Mouse (Mus musculus) CH12.LX (cell line): ENCODE measurements around the gene Mmp20. TPM values are rescaled to one million over a fixed set of nuclear protein-coding genes. Genes with fewer than 3 reads are reported as not detected.

Source experiments
- DNase-seq: peaks from one replicate; pipeline ENCODE4 v3.0.0-alpha.2; 2013; ENCODE audit errors: extremely low read depth
- H3K27ac ChIP-seq: 2 replicates; pipeline ENCODE4 v1.5.1; 2012; ENCODE audit warnings: low read depth, mild to moderate bottlenecking, control low read depth, moderate library complexity; ENCODE audit not compliant: insufficient read depth
- H3K27me3 ChIP-seq: replicated peaks from 2 replicates; pipeline ENCODE3; 2012; ENCODE audit warnings: inconsistent platforms
- H3K36me3 ChIP-seq, 2 experiments: replicated peaks in 1 of 2; 2 replicates each; pipeline versions ENCODE3 to v1.6.1; 2012; ENCODE audit warnings: inconsistent platforms in 1 of 2, low read length in 1 of 2, mild to moderate bottlenecking in 1 of 2, mixed read lengths in 1 of 2, moderate library complexity in 1 of 2; ENCODE audit not compliant: control insufficient read depth in 1 of 2, insufficient read depth in 1 of 2
- H3K4me1 ChIP-seq, 2 experiments: 2 replicates each; pipeline ENCODE4 v1.6.1; 2012; ENCODE audit warnings: inconsistent platforms in 1 of 2, moderate library complexity in 1 of 2; ENCODE audit not compliant: insufficient read depth in 2 of 2, control insufficient read depth in 1 of 2
- H3K4me2 ChIP-seq: 2 replicates; pipeline ENCODE4 v1.6.1; 2012; ENCODE audit warnings: low read depth, mild to moderate bottlenecking, control low read depth; ENCODE audit not compliant: poor library complexity, insufficient read depth, severe bottlenecking
- H3K4me3 ChIP-seq, 3 experiments: fragments of 150-350 bp in 1 of 3; sonication (generic) in 1 of 3; replicated peaks in 1 of 3; 2 replicates each; pipeline versions ENCODE3 to v1.5.1; 2011 to 2012; ENCODE audit warnings: low read depth in 2 of 3, low read length in 2 of 3, mild to moderate bottlenecking in 2 of 3, moderate library complexity in 2 of 3, control low read depth in 1 of 3, improper control_type of control experiment in 1 of 3, inconsistent platforms in 1 of 3, mixed read lengths in 1 of 3; ENCODE audit not compliant: poor library complexity in 1 of 3
- H3K79me2 ChIP-seq: replicated peaks from 2 replicates; pipeline ENCODE4 v1.6.1; 2012; ENCODE audit warnings: mild to moderate bottlenecking, moderate library complexity; ENCODE audit not compliant: control insufficient read depth, poor library complexity, insufficient read depth, severe bottlenecking; ENCODE audit errors: extremely low read depth
- H3K9ac ChIP-seq: 2 replicates; pipeline ENCODE4 v1.6.1; 2012; ENCODE audit warnings: low read depth, mild to moderate bottlenecking, control low read depth, moderate library complexity; ENCODE audit not compliant: insufficient read depth
- H3K9me3 ChIP-seq: replicated peaks from 2 replicates; pipeline ENCODE3; 2012; ENCODE audit warnings: low read length, inconsistent platforms, mixed read lengths
- BHLHE40 ChIP-seq: IDR thresholded peaks from 2 replicates; pipeline ENCODE4 v1.6.1; 2011; ENCODE audit warnings: mild to moderate bottlenecking, low read depth, low read length, improper control_type of control experiment
- CHD2 ChIP-seq: IDR thresholded peaks from 2 replicates; pipeline ENCODE4 v1.6.1; 2011; ENCODE audit warnings: low read length, improper control_type of control experiment
- CTCF ChIP-seq, 2 experiments: IDR thresholded peaks in 1 of 2; conservative IDR thresholded peaks in 1 of 2; 2 replicates each; pipeline ENCODE4 v1.5.1; 2011 to 2012; ENCODE audit warnings: low read depth in 2 of 2, low read length in 2 of 2, improper control_type of control experiment in 1 of 2, inconsistent platforms in 1 of 2, mild to moderate bottlenecking in 1 of 2, moderate library complexity in 1 of 2
- EP300 ChIP-seq: IDR thresholded peaks from 2 replicates; pipeline ENCODE4 v1.6.1; 2011; ENCODE audit warnings: low read length, improper control_type of control experiment
- ETS1 ChIP-seq: conservative IDR thresholded peaks from 2 replicates; pipeline ENCODE4 v1.6.1; 2012; ENCODE audit warnings: low read depth, mild to moderate bottlenecking, inconsistent platforms, low read length, improper control_type of control experiment, moderate library complexity
- GABPA ChIP-seq: IDR thresholded peaks from 2 replicates; pipeline ENCODE4 v1.6.1; 2012; ENCODE audit warnings: low read depth, low read length, improper control_type of control experiment, inconsistent platforms; ENCODE audit not compliant: insufficient replicate concordance
- HCFC1 ChIP-seq: IDR thresholded peaks from 2 replicates; pipeline ENCODE4 v1.6.1; 2012; ENCODE audit warnings: low read depth, mild to moderate bottlenecking, inconsistent platforms, low read length, improper control_type of control experiment
- IRF4 ChIP-seq: IDR thresholded peaks from 2 replicates; pipeline ENCODE4 v1.6.1; 2014; ENCODE audit warnings: low read depth, mild to moderate bottlenecking, inconsistent platforms, low read length, improper control_type of control experiment
- KAT2A ChIP-seq: IDR thresholded peaks from 2 replicates; pipeline ENCODE4 v1.6.1; 2012; ENCODE audit warnings: low read length, improper control_type of control experiment, inconsistent platforms; ENCODE audit not compliant: insufficient replicate concordance
- MAFK ChIP-seq: IDR thresholded peaks from 2 replicates; pipeline ENCODE4 v1.6.1; 2011; ENCODE audit warnings: low read length, improper control_type of control experiment; ENCODE audit not compliant: insufficient replicate concordance
- MAX ChIP-seq: IDR thresholded peaks from 2 replicates; pipeline ENCODE4 v1.6.1; 2011; ENCODE audit warnings: low read length, improper control_type of control experiment
- MEF2A ChIP-seq: IDR thresholded peaks from 2 replicates; pipeline ENCODE4 v1.6.1; 2014; ENCODE audit warnings: low read depth, mild to moderate bottlenecking, inconsistent platforms, low read length, improper control_type of control experiment, borderline replicate concordance
- MXI1 ChIP-seq: IDR thresholded peaks from 2 replicates; pipeline ENCODE4 v1.6.1; 2011; ENCODE audit warnings: mild to moderate bottlenecking, low read depth, low read length, improper control_type of control experiment
- MYC ChIP-seq: IDR thresholded peaks from 2 replicates; pipeline ENCODE4 v1.6.1; 2011; ENCODE audit warnings: low read depth, mild to moderate bottlenecking, improper control_type of control experiment, low read length
- NELFE ChIP-seq: IDR thresholded peaks from 2 replicates; pipeline ENCODE4 v1.6.1; 2011; ENCODE audit warnings: low read depth, low read length, improper control_type of control experiment
- NRF1 ChIP-seq: IDR thresholded peaks from 2 replicates; pipeline ENCODE4 v1.6.1; 2014; ENCODE audit warnings: low read depth, mild to moderate bottlenecking, inconsistent platforms, low read length, improper control_type of control experiment, moderate library complexity
- PAX5 ChIP-seq: IDR thresholded peaks from 2 replicates; pipeline ENCODE4 v1.6.1; 2012; ENCODE audit warnings: low read length, inconsistent platforms, mixed read lengths
- POLR2AphosphoS2 ChIP-seq: IDR thresholded peaks from 2 replicates; pipeline ENCODE4 v1.6.1; 2011; ENCODE audit warnings: low read depth, low read length, improper control_type of control experiment
- TCF12 ChIP-seq: IDR thresholded peaks from 2 replicates; pipeline ENCODE4 v1.6.1; 2014; ENCODE audit warnings: low read depth, mild to moderate bottlenecking, inconsistent platforms, low read length, improper control_type of control experiment
- USF1 ChIP-seq: IDR thresholded peaks from 2 replicates; pipeline ENCODE4 v1.6.1; 2014; ENCODE audit warnings: low read depth, mild to moderate bottlenecking, inconsistent platforms, low read length, improper control_type of control experiment
- ZKSCAN1 ChIP-seq: IDR thresholded peaks from 2 replicates; pipeline ENCODE4 v1.6.1; 2012; ENCODE audit warnings: low read depth, inconsistent platforms, low read length, improper control_type of control experiment, borderline replicate concordance
- ZMIZ1 ChIP-seq: IDR thresholded peaks from 2 replicates; pipeline ENCODE4 v1.6.1; 2012; ENCODE audit warnings: low read depth, mild to moderate bottlenecking, inconsistent platforms, low read length, improper control_type of control experiment
- ZNF384 ChIP-seq: IDR thresholded peaks from 2 replicates; pipeline ENCODE4 v1.6.1; 2012; ENCODE audit warnings: low read depth, low read length, improper control_type of control experiment, inconsistent platforms
- dilution Hi-C: fragments of 300-500 bp; cut with MboI; formaldehyde crosslinking; loops from 2 replicates; pipeline ENCODE4 v1.14.3; 2020; ENCODE audit warnings: low sequenced_read_pairs; ENCODE audit not compliant: extremely low pct_unique_long_range_greater_than_20kb, extremely low pct_ligation_motif_present
- in situ Hi-C: fragments of 300-500 bp; cut with MboI; formaldehyde crosslinking; loops from 3 replicates; pipeline ENCODE4 v1.14.3; 2019; ENCODE audit warnings: low sequenced_read_pairs, low pct_ligation_motif_present, low pct_unique_long_range_greater_than_20kb, mixed read lengths
- polyA plus RNA-seq: library from polyadenylated mRNA; unstranded; fragments of >175 nt; gene quantifications from 2 replicates; pipeline ENCODE4 v1.2.1, GENCODE M21; 2012; ENCODE audit warnings: low read depth; ENCODE audit not compliant: insufficient read length
- total RNA-seq, 2 experiments: library from RNA; depleted of rRNA; stranded (reverse); fragments of 300-350 nt in 1 of 2; fragments of >200 nt in 1 of 2; gene quantifications; 2 replicates each; pipeline ENCODE4 v1.2.3; 2012 to 2014

The Mmp20 gene
- total and polyA plus RNA-seq, 3 experiments = 0.04 to 0.11 TPM; not detected in 1

GRCm38 (mm10) chr9:7686024-7686423 is 58.0 kb downstream of the Mmp20 start (continued):
- TF ChIP-seq GABPA (no peak), POLR2AphosphoS2 (no peak), KAT2A (no peak), ZMIZ1 (no peak), ZNF384 (no peak), CHD2 (no peak), IRF4 (peak; percentile 90), ZKSCAN1 (no peak), PAX5 (no peak), HCFC1 (no peak), MYC (0 out of 2 replicates have a peak, but pooled peaks have one; percentile 7)

GRCm38 (mm10) chr9:7689799-7690198 is 61.8 kb downstream of the Mmp20 start:
- H3K9ac ChIP-seq = no peak overlapping the region
- no peaks in the 10 kb centered on the region for H3K9me3 ChIP-seq
- TF ChIP-seq USF1 (no peak), TCF12 (no peak), POLR2AphosphoS2 (no peak), MEF2A (no peak), EP300 (no peak), NELFE (no peak), MAX (no peak), MAFK (no peak), ZKSCAN1 (no peak), BHLHE40 (no peak), CTCF (conservative IDR thresholded peaks at IDR 0.05 in 1 of 2, IDR thresholded peaks at IDR 0.05 in 1 of 2; ENCODE audit: low read depth in 2 of 2, low read length in 2 of 2) (no peak), KAT2A (no peak), NRF1 (no peak), ETS1 (no peak), MXI1 (no peak)
- DNase-seq = no peak
- no peak overlapping the region for H3K4me3 ChIP-seq
- no peaks in the 10 kb centered on the region for H3K36me3 ChIP-seq
- in situ Hi-C loops (no loop called here), dilution Hi-C loops (no loop called here)
- peaks cover 8 to 15% of the 10 kb centered on the region in 2 experiments; a peak in 3 of 4 replicates for H3K4me1 ChIP-seq
- no peak overlapping the region for H3K27ac ChIP-seq
- no peak overlapping the region for H3K4me2 ChIP-seq
- no peaks in the 10 kb centered on the region for H3K79me2 ChIP-seq
- H3K27me3 ChIP-seq = no peaks in the 10 kb centered on the region
